Mouse (Mus musculus): ENCODE data around the gene Rbm20. TPM values are rescaled to one million over a fixed set of nuclear protein-coding genes. Genes with fewer than 3 reads are reported as not detected.

Rbm20 gene
- polyA plus RNA-seq, 1 experiment from 2014 or later = 0.52 TPM

DNA sequence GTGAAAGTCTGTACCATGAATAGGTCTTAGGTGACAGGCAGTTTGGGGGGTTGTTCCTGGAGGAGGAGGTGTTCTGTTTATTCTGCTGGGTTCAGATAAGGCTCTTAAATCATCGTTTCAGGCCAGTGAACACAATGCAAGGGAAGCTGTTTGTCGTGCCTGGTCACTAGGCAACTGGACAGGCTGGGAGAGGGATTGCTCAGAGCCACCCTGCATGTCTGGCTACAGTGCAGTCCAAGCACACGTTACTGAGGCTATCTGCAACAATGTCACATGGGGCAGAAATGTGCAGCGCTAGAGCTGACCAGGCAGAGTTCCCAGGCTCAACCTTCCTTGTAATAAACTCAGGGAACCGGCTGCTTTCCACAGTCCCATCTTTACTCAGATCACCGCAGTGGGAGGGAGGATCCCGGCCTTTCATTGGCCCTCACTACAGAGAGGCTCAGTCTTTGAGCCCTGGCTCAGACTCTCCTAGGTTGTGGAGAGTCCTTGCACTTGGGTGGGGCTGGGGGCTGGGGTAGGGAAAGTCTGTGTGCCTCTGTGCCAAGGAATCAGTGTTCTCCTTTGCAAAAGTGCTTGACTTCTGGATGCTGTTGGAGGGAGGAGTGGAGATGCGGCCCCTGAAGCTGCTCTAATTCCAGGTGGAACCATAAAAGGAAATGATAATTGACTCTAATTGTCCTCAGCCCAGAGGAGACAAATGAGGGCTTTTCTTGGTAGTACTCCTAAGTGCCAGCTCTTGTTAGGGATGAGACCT is 153.5 kb downstream of the Rbm20 start:
- no peaks in the 10 kb centered on the region for H3K36me3 ChIP-seq (ENCODE audit: control insufficient read depth, insufficient read depth)

GRCm38 (mm10) chr19:53831164-53831448 is 154.0 kb downstream of the Rbm20 start:
- TF ChIP-seq CTCF (IDR thresholded peaks at IDR 0.05; ENCODE audit: low read depth) = no peak
- Histone ChIP-seq H3K36me3 (ENCODE audit: control insufficient read depth, insufficient read depth) (no peaks in the 10 kb centered on the region), H3K4me3 (ENCODE audit: low read depth, low read length) (no peak overlapping the region), H3K4me2 (replicated peaks; ENCODE audit: low read depth) (no peak overlapping the region), H3K27me3 (replicated peaks; ENCODE audit: control insufficient read depth, insufficient read depth, low read length) (no peaks in the 10 kb centered on the region), H3K27ac (ENCODE audit: low read depth, low read length) (no peak overlapping the region; the same call in 1 of the 2 replicates), H3K4me1 (replicated peaks; ENCODE audit: control insufficient read depth, insufficient read depth, low read length) (no peaks in the 10 kb centered on the region), H3K9ac (ENCODE audit: low read depth, low read length) (no peak overlapping the region), H3K9me3 (ENCODE audit: control insufficient read depth) (no peaks in the 10 kb centered on the region)
- 31% methylated on average over 3 of the region's 3 CpGs for WGBS
- no peak for ATAC-seq

More for the DNA sequence above, 153.5 kb downstream of the Rbm20 start:
- no peaks in the 10 kb centered on the region for H3K9me3 ChIP-seq (ENCODE audit: control insufficient read depth)
- H3K4me1 ChIP-seq (replicated peaks; ENCODE audit: control insufficient read depth, insufficient read depth, low read length) = no peaks in the 10 kb centered on the region
- WGBS = 6% methylated on average over 8 of the region's 8 CpGs
- H3K4me3 ChIP-seq (ENCODE audit: low read depth, low read length) = no peak overlapping the region
- no peak for TF ChIP-seq CTCF (IDR thresholded peaks at IDR 0.05; ENCODE audit: low read depth)
- peak; percentile 90 for ATAC-seq
- H3K27ac ChIP-seq (ENCODE audit: low read depth, low read length) = peak overlapping the region; percentile 68
- H3K4me2 ChIP-seq (replicated peaks; ENCODE audit: low read depth) = peak overlapping the region; percentile 10; the same call in 1 of the 2 replicates
- no peaks in the 10 kb centered on the region for H3K27me3 ChIP-seq (replicated peaks; ENCODE audit: control insufficient read depth, insufficient read depth, low read length)
- H3K9ac ChIP-seq (ENCODE audit: low read depth, low read length) = no peak overlapping the region

DNA sequence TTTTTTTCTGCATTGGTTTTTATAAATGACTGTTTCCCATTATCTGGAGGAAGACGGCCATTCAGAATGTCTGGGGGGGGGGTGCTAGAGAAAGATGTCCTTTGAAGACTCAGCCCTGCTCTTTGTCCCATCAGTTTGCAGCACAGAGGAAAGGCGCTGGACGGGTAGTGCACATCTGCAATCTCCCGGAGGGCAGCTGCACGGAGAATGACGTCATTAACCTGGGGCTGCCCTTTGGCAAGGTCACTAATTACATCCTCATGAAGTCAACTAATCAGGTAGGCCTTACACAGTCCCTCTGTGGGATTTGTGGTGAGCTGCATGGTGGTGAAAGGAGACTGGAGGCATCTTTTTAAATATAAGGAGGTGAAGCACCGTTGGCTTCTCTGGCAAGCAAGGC is 155.4 kb downstream of the Rbm20 start:
- Histone ChIP-seq H3K9me3 (ENCODE audit: control insufficient read depth) (no peaks in the 10 kb centered on the region), H3K4me1 (replicated peaks; ENCODE audit: control insufficient read depth, insufficient read depth, low read length) (peaks cover 6% of the 10 kb centered on the region; the same call in 1 of the 2 replicates), H3K9ac (ENCODE audit: low read depth, low read length) (no peak overlapping the region), H3K4me3 (ENCODE audit: low read depth, low read length) (no peak overlapping the region), H3K27ac (ENCODE audit: low read depth, low read length) (no peak overlapping the region), H3K36me3 (ENCODE audit: control insufficient read depth, insufficient read depth) (no peaks in the 10 kb centered on the region), H3K4me2 (replicated peaks; ENCODE audit: low read depth) (no peak overlapping the region), H3K27me3 (replicated peaks; ENCODE audit: control insufficient read depth, insufficient read depth, low read length) (no peaks in the 10 kb centered on the region)
- WGBS = 42% methylated on average over 7 of the region's 7 CpGs
- no peak for ATAC-seq
- TF ChIP-seq CTCF (IDR thresholded peaks at IDR 0.05; ENCODE audit: low read depth) = no peak

DNA sequence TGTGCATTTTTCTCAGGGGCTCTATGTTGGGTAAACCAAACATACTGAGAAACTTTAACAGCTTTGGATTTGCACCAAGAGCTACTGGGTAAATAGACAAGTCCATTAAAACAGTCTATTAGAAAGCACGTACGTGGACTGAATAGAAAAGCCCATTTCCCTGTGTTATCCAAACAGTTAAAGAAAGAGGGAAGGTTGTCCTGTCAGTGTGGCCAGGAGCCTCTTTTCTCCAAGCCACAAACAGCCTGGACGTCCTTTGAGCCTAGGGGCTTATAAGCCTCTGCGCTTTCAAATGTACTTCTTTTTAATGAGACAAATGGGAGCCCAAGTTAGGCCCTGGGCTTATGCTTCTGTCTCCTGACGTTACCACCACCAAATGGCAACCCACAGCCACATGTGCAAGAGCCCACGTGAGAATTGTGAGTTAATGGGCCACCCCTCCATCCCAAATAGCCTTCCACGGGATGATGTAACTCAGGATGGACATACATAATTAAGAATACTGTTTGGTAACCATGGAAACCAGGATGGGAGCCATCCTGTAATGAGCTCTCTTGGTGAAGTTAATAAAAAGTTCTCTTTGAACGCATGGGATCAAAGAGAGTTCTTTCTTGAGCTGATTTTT is 156.8 kb downstream of the Rbm20 start:
- H3K27me3 ChIP-seq (replicated peaks; ENCODE audit: control insufficient read depth, insufficient read depth, low read length) = no peaks in the 10 kb centered on the region
- no peak for TF ChIP-seq CTCF (IDR thresholded peaks at IDR 0.05; ENCODE audit: low read depth)
- H3K36me3 ChIP-seq (ENCODE audit: control insufficient read depth, insufficient read depth) = no peaks in the 10 kb centered on the region
- H3K4me1 ChIP-seq (replicated peaks; ENCODE audit: control insufficient read depth, insufficient read depth, low read length) = peaks cover 6% of the 10 kb centered on the region; the same call in 1 of the 2 replicates
- no peak for ATAC-seq
- no peaks in the 10 kb centered on the region for H3K9me3 ChIP-seq (ENCODE audit: control insufficient read depth)
- no peak overlapping the region for H3K27ac ChIP-seq (ENCODE audit: low read depth, low read length)
- WGBS = 56% methylated on average over 8 of the region's 8 CpGs
- H3K9ac ChIP-seq (ENCODE audit: low read depth, low read length) = no peak overlapping the region
- H3K4me3 ChIP-seq (ENCODE audit: low read depth, low read length) = no peak overlapping the region
- H3K4me2 ChIP-seq (replicated peaks; ENCODE audit: low read depth) = no peak overlapping the region

- Histone ChIP-seq H3K27ac (ENCODE audit: low read depth, low read length) (peak overlapping the region; percentile 73), H3K36me3 (ENCODE audit: control insufficient read depth, insufficient read depth) (no peaks in the 10 kb centered on the region), H3K9me3 (ENCODE audit: control insufficient read depth) (no peaks in the 10 kb centered on the region), H3K4me1 (replicated peaks; ENCODE audit: control insufficient read depth, insufficient read depth, low read length) (peaks cover 6% of the 10 kb centered on the region; the same call in 1 of the 2 replicates), H3K9ac (ENCODE audit: low read depth, low read length) (no peak overlapping the region), H3K27me3 (replicated peaks; ENCODE audit: control insufficient read depth, insufficient read depth, low read length) (no peaks in the 10 kb centered on the region), H3K4me3 (ENCODE audit: low read depth, low read length) (no peak overlapping the region), H3K4me2 (replicated peaks; ENCODE audit: low read depth) (no peak overlapping the region)
- no peak for TF ChIP-seq CTCF (IDR thresholded peaks at IDR 0.05; ENCODE audit: low read depth)
- 38% methylated on average over 6 of the region's 6 CpGs for WGBS
- peak; percentile 67 for ATAC-seq
Observed at GRCm38 (mm10) chr19:53836569-53837454, 159.7 kb downstream of the Rbm20 start.

GRCm38 (mm10) chr19:53838850-53839249 is 161.7 kb downstream of the Rbm20 start:
- H3K9me3 ChIP-seq (ENCODE audit: control insufficient read depth) = no peaks in the 10 kb centered on the region
- no peak overlapping the region for H3K27ac ChIP-seq (ENCODE audit: low read depth, low read length)
- peak; percentile 66 for TF ChIP-seq CTCF (IDR thresholded peaks at IDR 0.05; ENCODE audit: low read depth)
- H3K4me1 ChIP-seq (replicated peaks; ENCODE audit: control insufficient read depth, insufficient read depth, low read length) = peaks cover 6% of the 10 kb centered on the region; the same call in 1 of the 2 replicates
- 40% methylated on average over 9 of the region's 9 CpGs for WGBS
- no peak overlapping the region for H3K4me3 ChIP-seq (ENCODE audit: low read depth, low read length)
- H3K9ac ChIP-seq (ENCODE audit: low read depth, low read length) = no peak overlapping the region
- H3K36me3 ChIP-seq (ENCODE audit: control insufficient read depth, insufficient read depth) = no peaks in the 10 kb centered on the region
- H3K27me3 ChIP-seq (replicated peaks; ENCODE audit: control insufficient read depth, insufficient read depth, low read length) = no peaks in the 10 kb centered on the region
- H3K4me2 ChIP-seq (replicated peaks; ENCODE audit: low read depth) = no peak overlapping the region
- ATAC-seq = peak; percentile 51
